Mouse (Mus musculus): ENCODE measurements around the gene Gm21987. TPM values are rescaled to one million over a fixed set of nuclear protein-coding genes. Genes with fewer than 3 reads are reported as not detected.

Gene Gm21987
- polyA plus RNA-seq, 1 experiment from 2014 or later, result 0.55 TPM

GRCm38 (mm10) chr16:38365390-38365789, 18.6 kb downstream of the Gm21987 start:
- Histone ChIP-seq H3K36me3 (ENCODE audit: control insufficient read depth, insufficient read depth, low read length) (no peaks in the 10 kb centered on the region), H3K4me1 (replicated peaks; ENCODE audit: control insufficient read depth, insufficient read depth, low read length) (peaks cover 10% of the 10 kb centered on the region; the same call in 1 of the 2 replicates), H3K4me3 (ENCODE audit: low read length) (no peak overlapping the region), H3K9ac (ENCODE audit: low read length) (no peak overlapping the region), H3K27ac (ENCODE audit: low read length) (no peak overlapping the region), H3K9me3 (ENCODE audit: control insufficient read depth, low read length) (no peaks in the 10 kb centered on the region), H3K27me3 (ENCODE audit: control insufficient read depth, insufficient read depth, low read depth, low read length) (no peaks in the 10 kb centered on the region), H3K4me2 (ENCODE audit: low read depth, low read length) (no peak overlapping the region)
- 74% methylated on average over 10 of the region's 10 CpGs for WGBS
- ATAC-seq (ENCODE audit: low read depth), result no peak

- Histone ChIP-seq H3K36me3 (ENCODE audit: control insufficient read depth, insufficient read depth, low read length) (no peaks in the 10 kb centered on the region), H3K9me3 (ENCODE audit: control insufficient read depth, low read length) (no peaks in the 10 kb centered on the region), H3K4me3 (ENCODE audit: low read length) (no peak overlapping the region), H3K4me1 (replicated peaks; ENCODE audit: control insufficient read depth, insufficient read depth, low read length) (peaks cover 10% of the 10 kb centered on the region; the same call in 1 of the 2 replicates), H3K9ac (ENCODE audit: low read length) (no peak overlapping the region), H3K27ac (ENCODE audit: low read length) (no peak overlapping the region), H3K27me3 (ENCODE audit: control insufficient read depth, insufficient read depth, low read depth, low read length) (no peaks in the 10 kb centered on the region), H3K4me2 (ENCODE audit: low read depth, low read length) (no peak overlapping the region)
- WGBS, result 81% methylated on average over 4 of the region's 4 CpGs
- ATAC-seq (ENCODE audit: low read depth), result no peak
Observed at GRCm38 (mm10) chr16:38366231-38366630, 19.4 kb downstream of the Gm21987 start.

GRCm38 (mm10) chr16:38368336-38368735, 21.5 kb downstream of the Gm21987 start:
- Histone ChIP-seq H3K27ac (ENCODE audit: low read length) (no peak overlapping the region), H3K9ac (ENCODE audit: low read length) (no peak overlapping the region), H3K36me3 (ENCODE audit: control insufficient read depth, insufficient read depth, low read length) (no peaks in the 10 kb centered on the region), H3K27me3 (ENCODE audit: control insufficient read depth, insufficient read depth, low read depth, low read length) (no peaks in the 10 kb centered on the region), H3K4me2 (ENCODE audit: low read depth, low read length) (no peak overlapping the region), H3K4me3 (ENCODE audit: low read length) (no peak overlapping the region), H3K4me1 (replicated peaks; ENCODE audit: control insufficient read depth, insufficient read depth, low read length) (no peaks in the 10 kb centered on the region), H3K9me3 (ENCODE audit: control insufficient read depth, low read length) (no peaks in the 10 kb centered on the region)
- 59% methylated on average over 10 of the region's 10 CpGs for WGBS
- no peak for ATAC-seq (ENCODE audit: low read depth)

- Histone ChIP-seq H3K36me3 (ENCODE audit: control insufficient read depth, insufficient read depth, low read length) (no peaks in the 10 kb centered on the region), H3K4me2 (ENCODE audit: low read depth, low read length) (no peak overlapping the region), H3K27ac (ENCODE audit: low read length) (no peak overlapping the region), H3K4me3 (ENCODE audit: low read length) (no peak overlapping the region), H3K9me3 (ENCODE audit: control insufficient read depth, low read length) (no peaks in the 10 kb centered on the region), H3K4me1 (replicated peaks; ENCODE audit: control insufficient read depth, insufficient read depth, low read length) (no peaks in the 10 kb centered on the region), H3K27me3 (ENCODE audit: control insufficient read depth, insufficient read depth, low read depth, low read length) (no peaks in the 10 kb centered on the region), H3K9ac (ENCODE audit: low read length) (no peak overlapping the region)
- no peak for ATAC-seq (ENCODE audit: low read depth)
- 73% methylated on average over 7 of the region's 7 CpGs for WGBS
Observed at GRCm38 (mm10) chr16:38369000-38369399, 22.2 kb downstream of the Gm21987 start.

GRCm38 (mm10) chr16:38369431-38369830, 22.6 kb downstream of the Gm21987 start:
- Histone ChIP-seq H3K36me3 (ENCODE audit: control insufficient read depth, insufficient read depth, low read length) (no peaks in the 10 kb centered on the region), H3K4me3 (ENCODE audit: low read length) (no peak overlapping the region), H3K4me1 (replicated peaks; ENCODE audit: control insufficient read depth, insufficient read depth, low read length) (no peaks in the 10 kb centered on the region), H3K4me2 (ENCODE audit: low read depth, low read length) (no peak overlapping the region), H3K27ac (ENCODE audit: low read length) (no peak overlapping the region), H3K9me3 (ENCODE audit: control insufficient read depth, low read length) (no peaks in the 10 kb centered on the region), H3K27me3 (ENCODE audit: control insufficient read depth, insufficient read depth, low read depth, low read length) (no peaks in the 10 kb centered on the region), H3K9ac (ENCODE audit: low read length) (no peak overlapping the region)
- no peak for ATAC-seq (ENCODE audit: low read depth)
- 81% methylated on average over 8 of the region's 8 CpGs for WGBS

- Histone ChIP-seq H3K4me3 (ENCODE audit: low read length) (no peak overlapping the region), H3K9ac (ENCODE audit: low read length) (no peak overlapping the region), H3K27ac (ENCODE audit: low read length) (no peak overlapping the region), H3K4me2 (ENCODE audit: low read depth, low read length) (no peak overlapping the region), H3K9me3 (ENCODE audit: control insufficient read depth, low read length) (no peaks in the 10 kb centered on the region), H3K4me1 (replicated peaks; ENCODE audit: control insufficient read depth, insufficient read depth, low read length) (no peaks in the 10 kb centered on the region), H3K27me3 (ENCODE audit: control insufficient read depth, insufficient read depth, low read depth, low read length) (no peaks in the 10 kb centered on the region), H3K36me3 (ENCODE audit: control insufficient read depth, insufficient read depth, low read length) (no peaks in the 10 kb centered on the region)
- WGBS, result 61% methylated on average over 4 of the region's 4 CpGs
- ATAC-seq (ENCODE audit: low read depth), result no peak
Observed at GRCm38 (mm10) chr16:38369992-38370484, 23.2 kb downstream of the Gm21987 start.

GRCm38 (mm10) chr16:38370633-38371374, 24.0 kb downstream of the Gm21987 start:
- no peak overlapping the region for H3K4me2 ChIP-seq (ENCODE audit: low read depth, low read length)
- no peak overlapping the region for H3K4me3 ChIP-seq (ENCODE audit: low read length)
- 67% methylated on average over 8 of the region's 8 CpGs for WGBS
- no peaks in the 10 kb centered on the region for H3K9me3 ChIP-seq (ENCODE audit: control insufficient read depth, low read length)
- no peaks in the 10 kb centered on the region for H3K36me3 ChIP-seq (ENCODE audit: control insufficient read depth, insufficient read depth, low read length)
- no peak overlapping the region for H3K9ac ChIP-seq (ENCODE audit: low read length)
- no peak for ATAC-seq (ENCODE audit: low read depth)
- no peak overlapping the region for H3K27ac ChIP-seq (ENCODE audit: low read length)
- no peaks in the 10 kb centered on the region for H3K27me3 ChIP-seq (ENCODE audit: control insufficient read depth, insufficient read depth, low read depth, low read length)
- H3K4me1 ChIP-seq (replicated peaks; ENCODE audit: control insufficient read depth, insufficient read depth, low read length), result no peaks in the 10 kb centered on the region

- no peak for ATAC-seq (ENCODE audit: low read depth)
- Histone ChIP-seq H3K27me3 (ENCODE audit: control insufficient read depth, insufficient read depth, low read depth, low read length) (no peaks in the 10 kb centered on the region), H3K9me3 (ENCODE audit: control insufficient read depth, low read length) (no peaks in the 10 kb centered on the region), H3K36me3 (ENCODE audit: control insufficient read depth, insufficient read depth, low read length) (no peaks in the 10 kb centered on the region), H3K9ac (ENCODE audit: low read length) (no peak overlapping the region), H3K4me1 (replicated peaks; ENCODE audit: control insufficient read depth, insufficient read depth, low read length) (no peaks in the 10 kb centered on the region; the same call in 1 of the 2 replicates), H3K4me2 (ENCODE audit: low read depth, low read length) (no peak overlapping the region), H3K4me3 (ENCODE audit: low read length) (no peak overlapping the region), H3K27ac (ENCODE audit: low read length) (no peak overlapping the region)
- WGBS, result 84% methylated on average over 15 of the region's 15 CpGs
Observed at GRCm38 (mm10) chr16:38371705-38372296, 25.0 kb downstream of the Gm21987 start.

GRCm38 (mm10) chr16:38372876-38373275, 26.0 kb downstream of the Gm21987 start:
- WGBS, result 86% methylated on average over 4 of the region's 4 CpGs
- Histone ChIP-seq H3K4me1 (replicated peaks; ENCODE audit: control insufficient read depth, insufficient read depth, low read length) (no peaks in the 10 kb centered on the region; the same call in 1 of the 2 replicates), H3K9me3 (ENCODE audit: control insufficient read depth, low read length) (no peaks in the 10 kb centered on the region), H3K4me3 (ENCODE audit: low read length) (no peak overlapping the region), H3K27me3 (ENCODE audit: control insufficient read depth, insufficient read depth, low read depth, low read length) (no peaks in the 10 kb centered on the region), H3K36me3 (ENCODE audit: control insufficient read depth, insufficient read depth, low read length) (no peaks in the 10 kb centered on the region), H3K4me2 (ENCODE audit: low read depth, low read length) (no peak overlapping the region), H3K27ac (ENCODE audit: low read length) (no peak overlapping the region), H3K9ac (ENCODE audit: low read length) (no peak overlapping the region)
- ATAC-seq (ENCODE audit: low read depth), result no peak

Data from lung, embryonic 16.5 days (tissue).